Mouse (Mus musculus) kidney, postnatal 0 days (tissue): Measurements from ENCODE around the gene Zfp770. TPM values are rescaled to one million over a fixed set of nuclear protein-coding genes. Genes with fewer than 3 reads are reported as not detected.
A peak's percentile ranks its signal among the peaks of the same experiment; 100 is the strongest.
"Not testable (repeated sequence)": the region's sequence is repeated elsewhere in the genome, so short reads cannot be mapped to it uniquely, and the experiment has no call there.

Experiments
- ATAC-seq: fragments of 200-750 bp; cut with Nextera tagmentation; replicated peaks from 2 replicates; pipeline ENCODE4 v1.8.0; 2017; ENCODE audit warnings: low read depth, moderate number of reproducible peaks, moderate TSS enrichment, moderate library complexity; ENCODE audit not compliant: low FRiP score
- DNase-seq: peaks from one replicate; pipeline ENCODE4 v3.0.0-alpha.2; 2016; ENCODE audit warnings: low spot score
- H3K27ac ChIP-seq: fragments of 300-500 bp; sonication (generic); 2 replicates; pipeline ENCODE4 v1.5.1; 2014; ENCODE audit warnings: mild to moderate bottlenecking
- H3K27me3 ChIP-seq: fragments of 300-500 bp; sonication (generic); 2 replicates; pipeline ENCODE4 v1.6.1; 2014; ENCODE audit warnings: low read length, mixed read lengths; ENCODE audit not compliant: insufficient read depth
- H3K36me3 ChIP-seq: fragments of 300-500 bp; sonication (generic); 2 replicates; pipeline ENCODE4 v1.6.1; 2014; ENCODE audit warnings: low read length, mixed read lengths; ENCODE audit not compliant: insufficient read depth
- H3K4me1 ChIP-seq: fragments of 300-500 bp; sonication (generic); replicated peaks from 2 replicates; pipeline ENCODE4 v1.6.1; 2014; ENCODE audit warnings: antibody characterized with exemption, low read length, mixed read lengths; ENCODE audit not compliant: insufficient read depth
- H3K4me2 ChIP-seq: fragments of 300-500 bp; sonication (generic); 2 replicates; pipeline ENCODE4 v1.6.1; 2014; ENCODE audit warnings: mild to moderate bottlenecking, low read length, moderate library complexity, mixed read lengths
- H3K4me3 ChIP-seq: fragments of 300-500 bp; sonication (generic); replicated peaks from 2 replicates; pipeline ENCODE4 v1.5.1; 2014; ENCODE audit warnings: low read depth, low read length
- H3K9ac ChIP-seq: fragments of 300-500 bp; sonication (generic); 2 replicates; pipeline ENCODE4 v1.6.1; 2014; ENCODE audit warnings: low read depth, low read length
- H3K9me3 ChIP-seq: fragments of 300-500 bp; sonication (generic); replicated peaks from 2 replicates; pipeline ENCODE4 v1.6.1; 2016; ENCODE audit warnings: low read length, inconsistent platforms, mixed read lengths
- CTCF ChIP-seq: IDR thresholded peaks from 2 replicates; pipeline ENCODE4 v1.5.1; 2016; ENCODE audit warnings: antibody characterized with exemption, low read depth, mild to moderate bottlenecking, moderate library complexity
- WGBS: fragments of 180-500 bp; shearing (Covaris S2); extraction: QIAGEN DNeasy Blood & Tissue Kit; methylation state at CpG from one replicate; pipeline ENCODE4 v1.1.7; 2014; 5-methylcytosine and 5-hydroxymethylcytosine counted together
- polyA plus RNA-seq: library from polyadenylated mRNA; unstranded; fragments of >200 nt; fragmentation: Nextera tagmentation; extraction: Ambion mirVana; gene quantifications from 2 replicates; pipeline ENCODE4 v1.2.1, GENCODE M21; 2015

Zfp770 gene
- polyA plus RNA-seq, 1 experiment from 2014 or later = 4.9 TPM

DNA sequence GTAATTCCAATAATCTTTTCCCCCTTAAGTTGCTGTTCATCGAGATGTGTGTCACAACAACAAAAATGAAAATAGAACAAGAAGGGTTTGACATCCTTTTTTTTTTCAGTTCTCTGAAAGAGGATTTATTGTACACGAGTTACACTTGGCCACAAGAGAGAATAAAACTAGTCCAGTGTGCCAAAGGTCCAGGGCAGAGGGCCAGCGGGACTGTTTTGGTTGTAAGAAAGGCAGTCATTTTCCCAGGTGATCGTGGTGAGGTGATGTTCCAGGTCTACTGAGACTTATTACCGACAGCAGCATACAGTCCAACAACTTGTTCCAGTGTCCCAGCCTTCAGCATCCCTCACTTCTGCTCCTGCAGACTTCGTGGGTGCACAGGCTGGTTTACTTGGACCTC lies 3.8 kb upstream of the Zfp770 start:
- Histone ChIP-seq H3K9me3 (no peaks in the 10 kb centered on the region), H3K4me1 (0 out of 2 replicates have a peak, but pooled peaks cover 4% of the 10 kb centered on the region), H3K4me2 (no peak overlapping the region), H3K27me3 (no peaks in the 10 kb centered on the region), H3K9ac (no peak overlapping the region), H3K36me3 (no peaks in the 10 kb centered on the region), H3K27ac (no peak overlapping the region), H3K4me3 (no peak overlapping the region)
- WGBS = 58% methylated on average over 6 of the region's 6 CpGs
- TF ChIP-seq CTCF = no peak
- DNase-seq (no peak), ATAC-seq (no peak)

DNA sequence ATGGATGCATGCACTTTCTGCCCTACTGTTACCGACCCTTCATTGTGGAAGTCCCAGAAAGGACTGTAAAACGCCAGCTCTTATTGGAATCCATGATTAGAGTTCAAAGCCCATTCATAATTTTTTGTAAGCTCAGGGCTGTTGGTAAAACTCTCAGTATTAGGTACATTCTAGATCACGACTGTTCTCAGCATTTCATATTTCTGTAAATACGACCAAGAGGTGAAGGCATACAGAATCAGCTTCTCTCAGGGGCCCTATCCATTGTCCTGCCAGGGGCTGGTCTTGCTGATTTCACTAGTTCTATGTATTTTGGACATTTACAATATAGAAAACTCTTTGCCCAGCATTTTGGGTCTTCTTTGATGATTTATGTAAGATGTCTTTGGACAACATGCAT lies 305 bp upstream of the Zfp770 start:
- H3K27ac ChIP-seq = no peak overlapping the region
- H3K36me3 ChIP-seq = peaks cover 8% of the 10 kb centered on the region; the same call in 1 of the 2 replicates
- peak overlapping the region; percentile 70 for H3K4me2 ChIP-seq
- H3K4me3 ChIP-seq = peak overlapping the region; percentile 81
- WGBS = 33% methylated on average over 4 of the region's 4 CpGs
- H3K4me1 ChIP-seq = 0 out of 2 replicates have a peak, but pooled peaks cover 8% of the 10 kb centered on the region
- H3K9ac ChIP-seq = peak overlapping the region; percentile 90
- no peaks in the 10 kb centered on the region for H3K9me3 ChIP-seq
- H3K27me3 ChIP-seq = no peaks in the 10 kb centered on the region
- ATAC-seq (no peak), DNase-seq (no peak)
- no peak for TF ChIP-seq CTCF

DNA sequence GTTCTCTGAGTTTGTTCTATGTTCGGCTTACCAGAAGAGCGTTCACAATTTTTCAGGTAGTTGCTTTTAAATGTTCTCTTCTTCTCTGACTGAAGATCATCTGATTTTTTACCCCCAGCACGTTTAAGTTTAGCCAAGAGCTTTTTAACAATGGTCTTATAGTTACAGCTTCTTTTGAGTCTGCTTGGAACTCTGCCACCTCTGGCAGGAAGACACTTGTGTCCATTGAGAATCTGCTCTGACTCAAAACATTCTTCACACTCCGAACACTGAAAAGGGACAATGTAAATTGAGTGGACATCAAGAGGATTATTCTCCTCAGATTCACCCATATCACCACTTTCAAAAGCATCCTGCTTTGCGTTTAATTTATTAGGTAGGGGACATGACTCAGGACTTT lies 4.8 kb downstream of the Zfp770 start:
- Histone ChIP-seq H3K9ac (no peak overlapping the region), H3K4me3 (no peak overlapping the region), H3K27me3 (no peaks in the 10 kb centered on the region), H3K4me2 (no peak overlapping the region), H3K27ac (no peak overlapping the region), H3K4me1 (0 out of 2 replicates have a peak, but pooled peaks cover 8% of the 10 kb centered on the region), H3K36me3 (peaks cover 18% of the 10 kb centered on the region; the same call in 1 of the 2 replicates), H3K9me3 (no peaks in the 10 kb centered on the region)
- 87% methylated on average over 5 of the region's 5 CpGs for WGBS
- no peak for TF ChIP-seq CTCF
- no peak for ATAC-seq
- no peak for DNase-seq

DNA sequence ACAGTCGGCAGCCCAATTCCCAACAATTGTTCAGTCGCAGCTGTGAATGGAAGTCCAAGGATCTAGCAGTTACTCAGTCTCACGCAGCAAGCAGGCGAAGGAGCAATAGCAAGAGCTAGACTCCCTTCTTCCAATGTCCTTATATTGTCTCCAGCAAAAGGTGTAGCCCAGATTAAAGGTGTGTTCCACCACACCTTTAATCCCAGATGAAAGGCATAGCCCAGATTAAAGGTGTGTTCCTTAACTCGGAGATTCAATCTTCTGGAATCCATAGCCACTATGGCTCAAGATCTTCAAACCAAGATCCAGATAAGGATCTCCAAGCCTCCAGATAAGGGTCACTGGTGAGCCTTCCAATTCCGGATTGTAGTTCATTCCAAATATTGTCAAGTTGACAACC lies 14.3 kb downstream of the Zfp770 start, which contains the start of gene Aqr:
TSS of gene Aqr (minus strand) at position 101 of the 400 bp plus-strand sequence.
- not testable (repeated sequence) for H3K4me3 ChIP-seq, H3K27me3 ChIP-seq, H3K9me3 ChIP-seq, H3K36me3 ChIP-seq, H3K4me1 ChIP-seq, DNase-seq, H3K4me2 ChIP-seq, H3K27ac ChIP-seq, H3K9ac ChIP-seq, ATAC-seq
- 100% methylated on average over 1 of the region's 6 CpGs for WGBS

DNA sequence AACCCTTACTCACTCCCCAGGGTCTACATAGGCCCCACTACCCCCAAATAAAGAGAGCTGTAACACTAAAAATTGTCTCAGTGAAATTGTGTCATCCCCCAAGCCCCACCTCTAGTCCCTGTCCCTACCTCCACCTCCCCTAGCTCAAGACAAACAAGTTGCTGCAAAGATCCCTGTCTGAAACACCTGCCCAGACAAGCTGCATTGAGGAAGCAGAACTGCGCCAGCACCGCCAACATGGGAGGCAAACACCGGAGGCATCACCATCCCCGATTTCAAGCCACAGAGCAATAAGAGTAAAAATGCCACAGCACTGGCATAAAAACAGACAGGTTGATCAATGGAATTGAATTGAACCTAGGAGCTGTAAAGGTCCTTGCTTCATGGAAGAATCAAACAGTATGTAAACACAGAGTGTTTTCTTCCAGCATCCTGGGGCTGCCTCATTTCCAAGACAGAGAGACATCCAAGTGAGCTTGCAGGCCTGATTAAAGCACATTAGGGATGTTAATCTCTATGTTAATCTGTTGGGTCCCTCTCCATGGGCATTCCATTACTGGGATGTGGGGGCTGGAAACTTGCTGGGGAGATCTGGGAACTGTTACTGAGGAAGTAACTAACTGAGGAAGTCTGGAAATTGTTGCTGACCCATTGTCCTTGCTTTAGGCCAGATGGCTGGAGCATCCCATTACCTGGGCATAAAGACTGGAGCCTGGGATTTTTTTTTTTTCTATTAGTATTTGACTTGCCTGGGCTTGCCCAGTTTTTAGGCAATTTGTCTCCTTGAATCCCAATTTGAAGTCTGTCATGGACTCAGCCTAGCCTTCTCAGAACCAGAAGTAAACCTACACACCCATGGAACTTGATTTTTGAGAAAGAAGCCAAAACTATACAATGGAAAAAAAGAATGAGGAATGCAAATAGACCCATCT lies 23.2 kb downstream of the Zfp770 start:
- peaks cover 6% of the 10 kb centered on the region; the same call in 1 of the 2 replicates for H3K4me1 ChIP-seq

DNA sequence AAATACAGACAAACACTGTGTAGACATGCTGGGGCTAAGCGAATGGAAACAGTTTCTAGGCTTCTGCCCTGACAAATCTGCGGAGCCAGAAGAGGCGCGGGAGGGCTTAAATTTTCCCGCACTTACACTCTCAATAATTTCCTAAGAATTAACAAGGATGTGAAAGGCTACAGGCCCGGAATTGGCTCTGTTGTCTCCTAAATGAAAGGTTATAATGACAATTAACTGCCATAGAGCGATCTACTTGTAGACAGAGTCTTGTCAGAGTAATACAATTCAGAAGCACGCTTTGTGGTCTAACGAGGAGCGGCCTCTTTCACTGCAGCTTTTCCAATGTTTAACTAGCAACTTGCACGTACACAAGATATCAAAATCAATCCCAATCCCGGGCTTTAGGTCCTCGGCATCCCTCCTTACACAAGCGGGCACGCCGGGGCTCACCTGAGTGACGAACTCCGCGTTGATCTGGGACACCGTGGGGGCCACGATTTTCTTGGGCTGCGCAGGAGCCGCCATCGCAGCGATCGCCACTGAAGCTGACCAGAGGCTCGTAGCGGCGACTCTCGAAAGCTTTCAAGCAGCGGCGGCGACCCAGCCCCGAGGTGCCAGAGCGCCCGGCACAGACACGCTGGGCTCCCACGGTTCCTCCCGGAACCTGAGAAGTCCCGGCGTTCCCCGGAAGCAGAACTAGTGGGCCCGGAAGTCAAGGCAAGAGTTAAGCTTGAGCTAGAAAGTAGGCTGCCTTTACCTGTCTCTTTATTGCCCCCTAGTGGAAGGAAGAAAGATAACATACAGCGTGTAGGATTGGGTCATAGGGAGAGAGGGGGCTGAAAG lies 26.4 kb downstream of the Zfp770 start:
- H3K9me3 ChIP-seq = no peaks in the 10 kb centered on the region
- ATAC-seq (peak; percentile 96), DNase-seq (peak; percentile 97)
- peak overlapping the region; percentile 89 for H3K9ac ChIP-seq
- no peaks in the 10 kb centered on the region for H3K27me3 ChIP-seq
- H3K36me3 ChIP-seq = no peaks in the 10 kb centered on the region
- under 1% methylated on average over 44 of the region's 44 CpGs for WGBS
- 0 out of 2 replicates have a peak overlapping the region, but pooled peaks have one; percentile 51 for H3K27ac ChIP-seq
- TF ChIP-seq CTCF = peak; percentile 91
- peaks cover 6% of the 10 kb centered on the region; the same call in 1 of the 2 replicates for H3K4me1 ChIP-seq
- peak overlapping the region; percentile 97 for H3K4me3 ChIP-seq
- H3K4me2 ChIP-seq = peak overlapping the region; percentile 86

More for the DNA sequence above, 23.2 kb downstream of the Zfp770 start:
- Histone ChIP-seq H3K4me2 (no peak overlapping the region), H3K9ac (no peak overlapping the region), H3K27me3 (no peaks in the 10 kb centered on the region), H3K9me3 (no peaks in the 10 kb centered on the region), H3K27ac (no peak overlapping the region), H3K36me3 (no peaks in the 10 kb centered on the region), H3K4me3 (no peak overlapping the region)
- TF ChIP-seq CTCF = no peak
- no peak for ATAC-seq
- WGBS = 64% methylated on average over 4 of the region's 4 CpGs
- DNase-seq = no peak
